Mouse (Mus musculus) erythroblast, embryonic 14.5 days (primary cell): ENCODE measurements around the gene Cyp1b1.

Experiments used
- GATA1 ChIP-seq: IDR thresholded peaks from 2 replicates; pipeline ENCODE4 v1.6.1; 2012; ENCODE audit warnings: low read length, inconsistent platforms, mixed read lengths
- TAL1 ChIP-seq: IDR thresholded peaks from 3 replicates; pipeline ENCODE4 v1.6.1; 2012; ENCODE audit warnings: low read length, inconsistent platforms, mixed read lengths

DNA sequence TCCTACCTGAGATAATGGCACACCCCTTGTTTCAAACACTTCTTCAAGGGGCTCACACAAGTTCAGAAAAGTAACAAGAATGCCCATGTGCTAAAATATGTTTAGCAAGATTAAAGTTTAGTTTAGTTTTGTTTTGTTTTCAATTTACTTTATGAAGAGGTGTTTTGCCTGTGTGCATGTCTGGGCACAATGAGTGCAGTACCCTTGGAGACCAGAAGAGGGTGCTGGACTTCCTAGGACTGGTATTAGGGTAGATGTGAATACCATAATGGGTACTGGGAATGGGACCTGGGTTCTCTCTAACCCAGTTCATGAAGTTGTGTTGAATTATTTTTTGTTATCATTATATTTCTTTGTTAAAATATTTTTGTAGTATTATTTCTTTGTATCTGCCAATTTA is 38.0 kb upstream of the Cyp1b1 start:
- TF ChIP-seq TAL1 (no peak), GATA1 (no peak)
